Mouse (Mus musculus) macrophage (primary cell): ENCODE measurements around the gene Bckdha. TPM values are rescaled to one million over a fixed set of nuclear protein-coding genes. Genes with fewer than 3 reads are reported as not detected.

Experiments
- H3K27ac ChIP-seq: fragments of 350-480 bp; formaldehyde crosslinking; 2 replicates; pipeline ENCODE4 v1.9.0; 2021
- H3K36me3 ChIP-seq: fragments of 350-480 bp; formaldehyde crosslinking; 2 replicates; pipeline ENCODE4 v1.9.0; 2021; ENCODE audit errors: inconsistent target
- H3K4me3 ChIP-seq: fragments of 350-480 bp; formaldehyde crosslinking; 2 replicates; pipeline ENCODE4 v1.9.0; 2021; ENCODE audit errors: inconsistent target
- H3K79me2 ChIP-seq: fragments of 350-480 bp; formaldehyde crosslinking; 2 replicates; pipeline ENCODE4 v1.9.0; 2021; ENCODE audit errors: inconsistent target
- WGBS: methylation state at CpG from one replicate; pipeline ENCODE4 v1.1.7; 2026; ENCODE audit warnings: inconsistent platforms; ENCODE audit not compliant: missing documents; 5-methylcytosine and 5-hydroxymethylcytosine counted together
- polyA plus RNA-seq: library from polyadenylated mRNA; stranded (reverse); fragments of 250-400 nt; gene quantifications from 3 replicates; pipeline ENCODE4 v1.2.4, GENCODE M21; 2018; ENCODE audit warnings: inconsistent platforms

Bckdha gene
- polyA plus RNA-seq, 1 experiment from 2014 or later: 16.8 TPM

- no peak overlapping the region for H3K4me3 ChIP-seq
- no peaks in the 10 kb centered on the region; the same call in 1 of the 2 replicates for H3K79me2 ChIP-seq
- H3K36me3 ChIP-seq: peaks cover 6% of the 10 kb centered on the region; the same call in 1 of the 2 replicates
- 31% methylated on average over 4 of the region's 4 CpGs for WGBS
- no peak overlapping the region for H3K27ac ChIP-seq
Observed at GRCm38 (mm10) chr7:25644631-25645030, 14.2 kb downstream of the Bckdha start.

- 23% methylated on average over 10 of the region's 10 CpGs for WGBS
- Histone ChIP-seq H3K36me3 (peaks cover 6% of the 10 kb centered on the region; the same call in 1 of the 2 replicates), H3K27ac (no peak overlapping the region), H3K79me2 (no peaks in the 10 kb centered on the region; the same call in 1 of the 2 replicates), H3K4me3 (no peak overlapping the region)
Observed at GRCm38 (mm10) chr7:25644136-25644535, 14.6 kb downstream of the Bckdha start.

GRCm38 (mm10) chr7:25639754-25640153, 19.0 kb downstream of the Bckdha start:
- Histone ChIP-seq H3K4me3 (no peak overlapping the region), H3K36me3 (peaks cover 6% of the 10 kb centered on the region; the same call in 1 of the 2 replicates), H3K79me2 (no peaks in the 10 kb centered on the region), H3K27ac (no peak overlapping the region)
- 95% methylated on average over 4 of the region's 4 CpGs for WGBS

GRCm38 (mm10) chr7:25637099-25637498, 21.7 kb downstream of the Bckdha start:
- Histone ChIP-seq H3K79me2 (no peaks in the 10 kb centered on the region; the same call in 1 of the 2 replicates), H3K4me3 (no peak overlapping the region), H3K36me3 (peaks cover 6% of the 10 kb centered on the region; the same call in 1 of the 2 replicates), H3K27ac (no peak overlapping the region)
- WGBS: 97% methylated on average over 5 of the region's 5 CpGs

- Histone ChIP-seq H3K4me3 (no peak overlapping the region), H3K79me2 (peaks cover 5% of the 10 kb centered on the region; the same call in 1 of the 2 replicates), H3K27ac (no peak overlapping the region), H3K36me3 (peaks cover 2% of the 10 kb centered on the region; the same call in 1 of the 2 replicates)
- WGBS: 78% methylated on average over 3 of the region's 3 CpGs
Observed at GRCm38 (mm10) chr7:25636373-25636772, 22.4 kb downstream of the Bckdha start.

- H3K4me3 ChIP-seq: no peak overlapping the region
- peaks cover 42% of the 10 kb centered on the region for H3K79me2 ChIP-seq
- H3K27ac ChIP-seq: peak overlapping the region; percentile 98
- 1% methylated on average over 5 of the region's 5 CpGs for WGBS
- no peaks in the 10 kb centered on the region; the same call in 1 of the 2 replicates for H3K36me3 ChIP-seq
Observed at GRCm38 (mm10) chr7:25632679-25633078, 26.1 kb downstream of the Bckdha start.

GRCm38 (mm10) chr7:25628323-25628620, 30.5 kb downstream of the Bckdha start:
- H3K36me3 ChIP-seq: peaks cover 3% of the 10 kb centered on the region; the same call in 1 of the 2 replicates
- H3K27ac ChIP-seq: peak overlapping the region; percentile 80
- WGBS: 60% methylated on average over 8 of the region's 8 CpGs
- H3K4me3 ChIP-seq: peak overlapping the region; percentile 83
- peaks cover 45% of the 10 kb centered on the region for H3K79me2 ChIP-seq

- Histone ChIP-seq H3K4me3 (peak overlapping the region; percentile 83), H3K79me2 (peaks cover 45% of the 10 kb centered on the region), H3K36me3 (peaks cover 3% of the 10 kb centered on the region; the same call in 1 of the 2 replicates), H3K27ac (peak overlapping the region; percentile 80)
- whole genome bisulfite sequencing: 13% methylated on average over 27 of the region's 38 CpGs
Observed at GRCm38 (mm10) chr7:25627431-25628322, 31.1 kb downstream of the Bckdha start.

GRCm38 (mm10) chr7:25626509-25627430, 32.0 kb downstream of the Bckdha start, which contains the start of gene B3gnt8:
B3gnt8 (plus strand) TSS chr7:25626654.
- WGBS: 21% methylated on average over 27 of the region's 29 CpGs
- peaks cover 3% of the 10 kb centered on the region; the same call in 1 of the 2 replicates for H3K36me3 ChIP-seq
- H3K4me3 ChIP-seq: peak within 1 kb of the TSS; percentile 83
- peaks cover 44% of the 10 kb centered on the region for H3K79me2 ChIP-seq
- peak within 1 kb of the TSS; percentile 80 for H3K27ac ChIP-seq

GRCm38 (mm10) chr7:25625594-25626250, 33.1 kb downstream of the Bckdha start:
- Histone ChIP-seq H3K4me3 (no peak overlapping the region), H3K36me3 (peaks cover 3% of the 10 kb centered on the region; the same call in 1 of the 2 replicates), H3K27ac (no peak overlapping the region), H3K79me2 (peaks cover 33% of the 10 kb centered on the region)
- WGBS: 79% methylated on average over 10 of the region's 10 CpGs

GRCm38 (mm10) chr7:25624851-25625250, 33.9 kb downstream of the Bckdha start:
- 86% methylated on average over 5 of the region's 5 CpGs for WGBS
- Histone ChIP-seq H3K36me3 (peaks cover 3% of the 10 kb centered on the region; the same call in 1 of the 2 replicates), H3K27ac (no peak overlapping the region), H3K4me3 (no peak overlapping the region), H3K79me2 (peaks cover 24% of the 10 kb centered on the region)

GRCm38 (mm10) chr7:25623857-25624370, 34.9 kb downstream of the Bckdha start:
- WGBS: 94% methylated on average over 11 of the region's 11 CpGs

GRCm38 (mm10) chr7:25620751-25621150, 38.0 kb downstream of the Bckdha start:
- WGBS: 92% methylated on average over 9 of the region's 11 CpGs
- Histone ChIP-seq H3K27ac (no peak overlapping the region), H3K4me3 (no peak overlapping the region), H3K79me2 (no peaks in the 10 kb centered on the region), H3K36me3 (peaks cover 3% of the 10 kb centered on the region; the same call in 1 of the 2 replicates)

More at GRCm38 (mm10) chr7:25623857-25624370, 34.9 kb downstream of the Bckdha start:
- Histone ChIP-seq H3K79me2 (peaks cover 15% of the 10 kb centered on the region), H3K36me3 (peaks cover 3% of the 10 kb centered on the region; the same call in 1 of the 2 replicates), H3K4me3 (no peak overlapping the region), H3K27ac (no peak overlapping the region)
